Mouse (Mus musculus): Measurements from ENCODE around the gene Prom1.
"Not testable (repeated sequence)": the region's sequence is repeated elsewhere in the genome, so short reads cannot be mapped to it uniquely, and the experiment has no call there.

The Prom1 gene

GRCm38 (mm10) chr5:44101231-44102110, at the start of gene Prom1:
Gene Prom1 (minus strand): TSS chr5:44102032.
- peak; percentile 76 for DNase-seq

DNA sequence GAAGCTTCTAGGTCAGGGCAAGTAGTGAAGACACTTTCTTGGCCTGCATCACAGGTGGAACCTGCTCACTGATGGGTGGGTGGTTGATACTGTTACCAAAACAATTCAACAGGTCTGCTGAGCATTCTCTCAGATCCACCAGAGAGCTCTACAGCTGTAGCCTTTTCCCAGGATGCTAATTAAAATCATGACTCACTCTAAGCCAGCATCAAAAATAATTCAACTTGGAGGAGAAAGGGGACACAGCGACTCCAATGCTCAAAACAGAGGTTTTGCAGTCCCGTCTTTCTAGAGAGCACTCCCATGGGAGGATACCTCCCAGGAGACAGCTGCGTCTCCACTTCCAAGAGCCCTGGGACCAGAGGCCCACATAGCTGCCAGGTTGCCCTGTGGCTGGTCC, 45.9 kb upstream of the Prom1 start:
- no peak for DNase-seq

DNA sequence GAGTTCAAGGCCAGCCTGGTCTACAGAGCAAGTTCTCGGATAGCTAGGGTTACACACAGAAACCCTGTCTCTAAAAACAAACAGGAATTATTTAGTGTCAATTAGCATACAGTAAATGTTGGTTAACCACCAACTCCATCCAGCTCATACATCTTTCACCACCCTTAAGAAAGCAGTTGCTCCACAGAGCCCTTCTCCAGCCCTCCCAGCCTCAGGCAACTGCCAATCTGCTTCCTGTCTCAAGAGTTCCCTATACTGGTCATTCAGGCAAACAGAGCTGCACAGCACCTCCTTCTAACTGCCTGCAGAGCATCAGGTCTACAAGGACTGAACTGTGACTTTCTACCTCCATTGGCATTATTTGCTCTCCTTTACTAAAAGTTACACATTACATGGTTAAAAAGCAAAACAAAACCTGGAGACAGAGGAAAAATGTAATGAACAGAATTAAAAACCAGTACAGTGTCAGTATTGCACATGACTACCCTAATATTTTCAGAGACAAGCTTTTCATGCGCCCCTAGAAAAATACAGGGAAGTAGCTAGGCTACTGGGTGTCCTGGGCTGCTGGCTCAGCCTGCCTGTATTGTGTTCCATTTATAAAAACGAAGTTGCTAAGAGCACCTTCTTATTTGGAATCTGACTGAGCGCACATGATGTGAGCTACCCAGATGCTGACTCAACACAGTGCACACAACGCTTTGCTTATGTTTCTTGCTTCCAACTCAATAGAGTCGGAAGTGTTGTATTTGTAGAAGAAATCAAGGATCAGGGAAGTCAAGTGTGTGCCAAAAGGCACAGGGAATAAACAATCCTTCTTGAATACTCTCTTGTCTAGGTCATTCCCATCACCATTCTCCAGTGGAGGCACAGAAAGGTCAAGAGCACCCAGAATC, 44.9 kb upstream of the Prom1 start:
- no peak for DNase-seq

GRCm38 (mm10) chr5:44143467-44144235, 41.8 kb upstream of the Prom1 start:
- DNase-seq: no peak

- no peak for DNase-seq
Measured at GRCm38 (mm10) chr5:44127487-44127886, 25.7 kb upstream of the Prom1 start.

DNA sequence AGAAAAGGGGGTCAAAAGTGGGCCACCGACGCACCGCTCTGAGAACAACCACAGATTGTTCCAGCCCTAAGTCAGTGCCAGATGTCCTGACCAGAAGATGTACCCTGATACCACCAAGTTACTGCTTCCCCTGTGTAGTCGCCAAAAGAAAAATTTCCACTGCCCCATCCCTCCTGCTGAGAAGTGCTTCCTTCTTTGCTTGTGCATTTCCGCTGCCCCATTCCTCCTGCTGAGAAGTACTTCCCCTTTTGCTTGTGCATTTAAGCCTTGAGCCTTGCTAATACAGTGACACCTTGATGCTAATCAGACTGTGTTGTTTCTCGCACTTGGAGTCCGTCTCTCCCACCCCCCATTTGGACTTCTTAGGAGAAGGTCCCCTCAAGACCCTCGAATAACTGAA, 24.7 kb upstream of the Prom1 start:
- DNase-seq: not testable (repeated sequence)

- no peak for DNase-seq
Measured at GRCm38 (mm10) chr5:44121390-44121789, 19.6 kb upstream of the Prom1 start.

GRCm38 (mm10) chr5:44113138-44113537, 11.3 kb upstream of the Prom1 start:
- no peak for DNase-seq

DNA sequence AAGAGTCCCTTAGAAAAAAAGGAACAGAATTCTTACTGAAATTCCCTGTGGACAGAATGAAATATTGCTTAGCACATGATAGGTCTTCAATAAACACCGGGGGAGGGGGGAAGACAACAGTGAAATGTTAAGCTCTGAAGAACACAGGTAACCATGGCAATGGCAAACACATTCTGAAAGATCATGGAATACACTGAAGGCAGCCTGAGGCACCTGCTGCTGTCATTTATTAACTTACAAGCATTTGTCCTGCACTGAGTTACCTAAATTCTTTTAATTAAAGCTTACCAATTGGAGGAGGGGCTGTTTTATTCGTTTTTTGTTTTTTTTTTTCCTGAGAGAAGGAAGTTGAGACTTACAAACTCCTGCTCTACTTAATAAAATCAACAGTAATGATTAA, 7.3 kb upstream of the Prom1 start:
- no peak for DNase-seq

DNA sequence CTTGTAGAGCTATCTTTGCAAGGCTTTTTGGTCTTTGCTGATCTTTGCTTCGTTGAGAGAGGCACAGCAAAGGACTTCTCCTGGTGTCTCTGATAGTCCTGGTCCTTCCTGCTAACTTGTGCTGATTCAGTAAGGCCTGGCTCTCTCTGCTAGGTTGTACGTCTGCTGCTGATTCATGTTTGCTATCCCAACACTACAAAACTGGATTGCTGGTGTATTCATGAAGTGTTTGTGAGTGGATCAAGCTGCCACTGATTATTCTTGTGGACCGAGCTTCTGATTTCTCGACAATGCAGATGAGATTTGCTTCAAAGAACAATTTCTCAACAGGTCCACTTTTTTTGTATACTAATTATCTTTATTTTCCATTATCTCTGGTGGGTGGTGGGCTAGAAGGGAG, 6.3 kb upstream of the Prom1 start:
- no peak for DNase-seq

DNA sequence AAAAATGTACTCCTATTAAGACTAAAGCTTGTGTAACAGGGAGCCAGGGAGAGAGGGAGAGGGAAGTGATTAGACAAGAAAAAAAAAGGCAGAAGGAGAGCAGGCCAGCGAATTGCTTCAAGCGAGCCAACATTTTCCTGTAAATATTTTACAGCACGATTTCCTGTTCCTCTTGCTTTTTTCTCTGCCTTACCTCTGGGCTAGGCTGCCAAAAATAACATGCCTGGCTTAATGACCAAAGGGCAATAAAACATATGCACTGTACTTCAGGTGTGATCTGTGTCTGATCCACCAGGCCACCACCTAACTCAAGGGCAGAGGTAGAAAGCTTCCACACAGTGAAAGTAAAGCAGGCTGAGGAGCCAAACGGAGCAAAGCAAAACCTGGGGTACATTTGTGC, 3.4 kb upstream of the Prom1 start:
- peak; percentile 52 for DNase-seq

DNA sequence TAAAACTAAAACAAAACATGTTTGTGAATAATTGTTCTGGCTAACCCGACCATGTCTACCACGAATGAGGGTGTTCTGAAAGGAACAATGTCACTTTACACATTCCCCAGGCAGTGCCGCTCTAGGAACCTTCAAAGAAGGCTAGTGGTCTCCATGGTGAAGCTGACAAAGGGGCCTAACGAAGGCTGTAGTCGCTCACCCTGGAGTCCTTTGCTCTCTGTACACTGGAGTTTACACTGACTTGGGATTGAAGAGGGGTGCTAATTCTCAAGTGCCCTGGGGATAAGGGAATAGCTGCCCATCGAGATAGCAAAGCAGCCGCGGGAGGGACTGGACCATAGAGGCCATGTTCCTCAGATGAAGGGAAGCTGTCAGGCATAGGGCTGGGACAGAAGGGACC, 2.9 kb upstream of the Prom1 start:
- DNase-seq: no peak

GRCm38 (mm10) chr5:44104120-44104519, 2.3 kb upstream of the Prom1 start:
- no peak for DNase-seq

DNA sequence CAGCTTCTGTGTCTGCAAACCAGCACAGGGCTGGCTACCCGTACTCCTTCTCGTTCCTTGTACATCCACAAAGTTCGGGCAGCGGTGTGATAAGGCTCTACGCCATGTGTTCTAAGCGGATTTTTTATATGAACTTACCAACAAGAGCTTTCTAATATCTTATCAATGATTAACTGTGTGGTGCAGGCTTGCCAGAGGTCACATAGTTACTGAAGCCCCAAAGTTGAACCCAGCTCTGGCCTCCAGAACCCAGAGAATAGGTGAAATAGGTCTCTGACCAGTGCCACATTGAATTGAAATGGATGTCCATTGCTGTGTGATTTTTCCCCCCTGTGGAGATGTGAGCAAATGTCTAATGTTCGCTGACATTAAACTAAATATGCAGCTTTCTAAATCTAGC, 1.3 kb upstream of the Prom1 start:
- no peak for DNase-seq

GRCm38 (mm10) chr5:44100544-44101230, 1.1 kb downstream of the Prom1 start:
- peak; percentile 77 for DNase-seq

DNA sequence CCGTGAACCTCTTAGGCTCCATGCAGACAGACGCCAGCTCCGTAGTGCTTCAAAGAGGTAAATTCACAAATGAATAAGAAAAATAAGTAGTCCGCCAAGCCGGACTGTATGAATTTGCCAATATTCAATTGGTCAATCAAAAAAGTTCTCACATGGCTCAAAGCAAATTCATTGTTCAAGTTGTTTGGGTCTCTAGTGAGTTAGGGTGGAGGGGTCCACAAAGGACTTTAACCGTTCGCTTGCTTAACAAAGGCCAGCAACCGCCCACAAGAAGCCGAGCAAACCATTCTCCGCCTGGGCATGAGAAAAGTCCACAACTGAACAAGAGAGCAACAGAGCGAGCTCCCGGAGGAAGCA, 1.7 kb downstream of the Prom1 start:
- DNase-seq: no peak

DNA sequence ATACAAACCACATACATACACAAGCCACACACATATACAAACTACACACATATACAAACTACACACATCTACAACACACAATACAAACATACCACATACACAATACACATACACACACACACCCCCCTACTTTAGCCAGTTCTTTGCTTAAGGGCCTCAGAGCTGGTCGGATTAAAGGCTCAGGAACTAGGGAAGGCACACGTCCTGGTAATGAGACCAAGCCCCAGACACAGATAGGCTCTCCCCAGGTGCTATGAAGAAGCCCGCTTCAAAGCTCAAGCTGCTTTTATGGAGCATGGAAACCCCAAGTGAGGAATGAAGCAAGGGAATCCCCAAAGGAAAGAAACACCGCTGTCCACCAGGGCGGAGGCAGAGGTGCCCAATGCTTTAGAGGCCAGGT, 4.8 kb downstream of the Prom1 start:
- no peak for DNase-seq

- DNase-seq: no peak
Measured at GRCm38 (mm10) chr5:44096106-44096505, 5.7 kb downstream of the Prom1 start.

- DNase-seq: no peak
Measured at GRCm38 (mm10) chr5:44095697-44096096, 6.1 kb downstream of the Prom1 start.

DNA sequence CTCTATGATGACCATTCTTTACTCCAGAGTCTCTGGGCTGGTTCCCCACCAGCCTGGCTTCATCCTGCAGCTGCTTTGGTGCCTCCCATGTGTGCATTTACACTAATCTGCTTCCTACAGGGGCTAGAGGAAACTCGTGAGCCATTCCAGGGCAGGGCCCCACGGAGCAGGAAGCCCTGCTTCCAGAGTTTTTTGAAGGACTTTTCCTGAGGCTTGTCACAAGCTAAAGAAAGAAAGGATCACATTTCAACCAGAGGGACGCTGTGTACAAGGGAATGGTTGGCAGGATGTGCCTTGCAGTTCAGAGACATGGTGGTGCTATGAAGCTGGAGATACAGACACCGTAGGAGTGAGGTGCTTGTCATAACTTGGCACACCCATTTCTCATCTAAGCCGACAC, 14.8 kb downstream of the Prom1 start:
- DNase-seq: peak; percentile 31

- DNase-seq: no peak
Measured at GRCm38 (mm10) chr5:44085871-44086270, 16.0 kb downstream of the Prom1 start.

DNA sequence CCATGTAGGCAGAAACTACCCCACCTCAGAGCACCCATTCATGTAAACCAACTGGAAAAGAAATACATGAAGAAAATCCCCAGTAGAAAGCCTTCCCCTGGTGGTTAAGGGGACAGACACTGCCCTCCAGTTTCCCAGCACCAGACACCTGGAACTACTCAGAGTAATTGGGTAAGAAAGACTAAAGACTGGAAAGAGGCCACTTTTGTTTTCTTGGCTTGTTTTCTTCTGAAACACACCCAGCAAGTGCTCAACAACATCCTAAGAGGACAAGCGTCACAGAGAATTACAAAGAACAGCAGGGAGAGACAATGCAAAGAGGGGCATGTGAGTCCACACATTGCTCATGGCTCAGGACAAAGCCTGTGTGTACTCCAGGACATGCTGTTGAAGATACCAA, 20.7 kb downstream of the Prom1 start:
- no peak for DNase-seq
